Mouse (Mus musculus) myocyte (in vitro differentiated cells): ENCODE measurements at regions not wholly inside any gene's neighbourhood (a gene's known extent, or its start where the extent isn't known, plus 50 kb on each side); places are given as distances from the start of the nearest gene placed in this dataset.

Experiments used
- CEBPB ChIP-seq: IDR thresholded peaks from 2 replicates; pipeline ENCODE4 v1.6.1; 2011; ENCODE audit warnings: mild to moderate bottlenecking, moderate library complexity; ENCODE audit not compliant: poor library complexity, insufficient read depth, severe bottlenecking
- MAX ChIP-seq: IDR thresholded peaks from one replicate; pipeline ENCODE4 v1.6.1; 2011; ENCODE audit warnings: low read depth, mild to moderate bottlenecking, control low read depth
- MYOD1 ChIP-seq, 3 experiments: IDR thresholded peaks; one replicate each; pipeline ENCODE4 v1.6.1; 2011; ENCODE audit warnings: control low read depth in 2 of 3, low read depth in 2 of 3, mild to moderate bottlenecking in 2 of 3, moderate library complexity in 1 of 3; ENCODE audit not compliant: insufficient read length in 2 of 3, control insufficient read depth in 1 of 3
- MYOG ChIP-seq, 3 experiments: IDR thresholded peaks; one replicate each; pipeline ENCODE4 v1.6.1; 2011; ENCODE audit warnings: control low read depth in 2 of 3, low read depth in 2 of 3, mild to moderate bottlenecking in 2 of 3; ENCODE audit not compliant: insufficient read length in 2 of 3, control insufficient read depth in 1 of 3, insufficient read depth in 1 of 3
- POLR2A ChIP-seq: IDR thresholded peaks from one replicate; pipeline ENCODE4 v1.6.1; 2011; ENCODE audit warnings: low read depth, mild to moderate bottlenecking, control low read depth, moderate library complexity; ENCODE audit not compliant: insufficient read length
- POLR2AphosphoS2 ChIP-seq: IDR thresholded peaks from one replicate; pipeline ENCODE4 v1.6.1; 2011; ENCODE audit warnings: low read depth, control low read depth; ENCODE audit not compliant: insufficient read length
- SRF ChIP-seq: IDR thresholded peaks from one replicate; pipeline ENCODE4 v1.6.1; 2011; ENCODE audit warnings: low read depth; ENCODE audit not compliant: control insufficient read depth, insufficient read length
- TCF3 ChIP-seq: IDR thresholded peaks from one replicate; pipeline ENCODE4 v1.6.1; 2011; ENCODE audit warnings: low read depth, control low read depth; ENCODE audit not compliant: insufficient read length
- USF1 ChIP-seq: IDR thresholded peaks from one replicate; pipeline ENCODE4 v1.6.1; 2011; ENCODE audit warnings: low read depth, mild to moderate bottlenecking, control low read depth, moderate library complexity

DNA sequence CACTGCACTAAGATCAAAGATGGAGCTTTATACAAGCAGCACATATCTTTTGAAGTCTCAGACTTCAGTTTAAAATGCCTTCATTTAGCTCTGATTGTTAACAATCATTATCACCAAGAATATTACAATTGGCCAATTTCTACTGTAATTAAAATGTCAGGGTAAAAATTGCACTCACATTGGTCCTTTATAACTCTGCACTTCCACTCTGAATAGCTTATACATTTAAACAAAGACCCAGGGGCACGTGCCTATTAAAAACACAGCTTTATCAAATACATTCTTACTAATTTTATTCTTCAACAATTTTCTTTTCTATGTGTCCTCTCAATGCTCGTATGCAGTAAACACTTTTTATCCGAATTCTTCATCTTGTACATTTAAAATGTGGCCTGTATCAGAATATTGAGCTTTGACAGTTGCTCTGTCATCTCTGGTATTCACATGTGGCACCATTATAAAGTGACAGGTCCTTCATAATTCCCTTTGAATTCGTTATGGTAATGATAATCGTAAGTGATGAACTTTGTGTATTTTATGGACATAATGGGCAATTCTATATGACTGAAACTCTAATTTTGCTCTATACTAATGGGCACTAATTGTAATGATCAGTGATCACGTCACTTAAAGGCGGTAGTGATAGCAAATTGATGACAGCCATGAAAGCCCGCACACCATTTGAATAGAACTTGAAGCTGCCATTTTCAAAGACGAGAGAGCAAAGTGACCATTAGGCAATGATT lies 486.4 kb upstream of the Pbx1 start:
- no peak for TF ChIP-seq POLR2A
- TF ChIP-seq CEBPB, result no peak
- no peak for TF ChIP-seq USF1
- TF ChIP-seq MAX, result no peak
- TF ChIP-seq SRF, result no peak
- no peak for TF ChIP-seq TCF3
- TF ChIP-seq POLR2AphosphoS2, result no peak
- no peak for TF ChIP-seq MYOG (IDR thresholded peaks at IDR 0.05; ENCODE audit: control insufficient read depth in 1 of 3, insufficient read depth in 1 of 3, insufficient read length in 2 of 3, low read depth in 2 of 3)
- no peak for TF ChIP-seq MYOD1 (IDR thresholded peaks at IDR 0.05; ENCODE audit: control insufficient read depth in 1 of 3, insufficient read length in 2 of 3, low read depth in 2 of 3)
